Mouse (Mus musculus) lung, adult 2 months (tissue): ENCODE results near the gene Ptprd.

Experiments used
- CTCF ChIP-seq: fragments of 200-500 bp; IDR thresholded peaks from 2 replicates; pipeline ENCODE4 v1.5.1; 2011; ENCODE audit warnings: mild to moderate bottlenecking, low read length, control low read depth; ENCODE audit not compliant: insufficient read depth
- POLR2A ChIP-seq: fragments of 200-500 bp; IDR thresholded peaks from 2 replicates; pipeline ENCODE4 v1.6.1; 2011; ENCODE audit warnings: low read depth, mild to moderate bottlenecking, control low read depth, low read length, borderline replicate concordance; ENCODE audit errors: extremely low read depth

DNA sequence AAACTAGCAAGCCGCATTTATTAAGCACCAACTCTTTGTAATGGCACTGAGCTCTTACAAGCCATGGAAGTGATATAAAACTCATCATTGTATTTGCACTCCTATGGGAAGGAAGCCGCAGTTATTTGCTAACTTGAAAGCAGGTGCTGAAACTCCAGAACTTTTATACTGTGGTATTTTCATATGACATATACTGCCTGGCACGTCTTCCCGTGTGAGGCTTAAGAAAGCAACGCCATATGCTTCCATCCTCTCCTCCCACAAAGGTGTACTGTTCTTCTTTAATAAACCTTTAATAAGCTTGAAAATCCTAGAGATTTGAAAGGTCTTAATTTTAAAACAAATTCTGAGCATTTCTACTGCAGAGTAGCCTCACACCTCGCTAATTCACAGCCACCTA is 1595.1 kb downstream of the Ptprd start:
- TF ChIP-seq CTCF (no peak), POLR2A (no peak)
